Mouse (Mus musculus): ENCODE measurements around the gene Acot8. TPM values are rescaled to one million over a fixed set of nuclear protein-coding genes. Genes with fewer than 3 reads are reported as not detected.

Acot8 gene
- polyA plus RNA-seq, 1 experiment from 2014 or later, result 23.6 TPM

- Histone ChIP-seq H3K9ac (ENCODE audit: low read depth, low read length) (peak overlapping the region; percentile 21; the same call in 1 of the 2 replicates), H3K27me3 (replicated peaks; ENCODE audit: control insufficient read depth, insufficient read depth, low read length) (no peaks in the 10 kb centered on the region), H3K36me3 (ENCODE audit: control insufficient read depth, insufficient read depth, low read length) (peaks cover 39% of the 10 kb centered on the region), H3K27ac (ENCODE audit: low read depth, low read length) (peak overlapping the region; percentile 20; the same call in 1 of the 2 replicates), H3K4me1 (replicated peaks; ENCODE audit: control insufficient read depth, insufficient read depth, low read length) (peaks cover 34% of the 10 kb centered on the region), H3K4me2 (no peak overlapping the region), H3K4me3 (ENCODE audit: low read depth, low read length) (no peak overlapping the region), H3K9me3 (ENCODE audit: control insufficient read depth, low read length) (no peaks in the 10 kb centered on the region)
- ATAC-seq (replicated peaks; ENCODE audit: low FRiP score), result no peak
- WGBS, result 92% methylated on average over 4 of the region's 4 CpGs
- DNase-seq (ENCODE audit: low spot score), result no peak
Measured at GRCm38 (mm10) chr2:164761971-164762370, 42.7 kb downstream of the Acot8 start.

GRCm38 (mm10) chr2:164761502-164761901, 43.2 kb downstream of the Acot8 start:
- 81% methylated on average over 2 of the region's 2 CpGs for WGBS
- peaks cover 34% of the 10 kb centered on the region for H3K4me1 ChIP-seq (replicated peaks; ENCODE audit: control insufficient read depth, insufficient read depth, low read length)
- no peak overlapping the region for H3K4me3 ChIP-seq (ENCODE audit: low read depth, low read length)
- ATAC-seq (replicated peaks; ENCODE audit: low FRiP score) (peak; percentile 87), DNase-seq (ENCODE audit: low spot score) (no peak)
- H3K27me3 ChIP-seq (replicated peaks; ENCODE audit: control insufficient read depth, insufficient read depth, low read length), result no peaks in the 10 kb centered on the region
- H3K27ac ChIP-seq (ENCODE audit: low read depth, low read length), result peak overlapping the region; percentile 33; the same call in 1 of the 2 replicates
- H3K9ac ChIP-seq (ENCODE audit: low read depth, low read length), result peak overlapping the region; percentile 21; the same call in 1 of the 2 replicates
- H3K9me3 ChIP-seq (ENCODE audit: control insufficient read depth, low read length), result no peaks in the 10 kb centered on the region
- no peak overlapping the region for H3K4me2 ChIP-seq
- peaks cover 43% of the 10 kb centered on the region for H3K36me3 ChIP-seq (ENCODE audit: control insufficient read depth, insufficient read depth, low read length)

- DNase-seq (ENCODE audit: low spot score) (no peak), ATAC-seq (replicated peaks; ENCODE audit: low FRiP score) (peak; percentile 67)
- peaks cover 52% of the 10 kb centered on the region for H3K36me3 ChIP-seq (ENCODE audit: control insufficient read depth, insufficient read depth, low read length)
- H3K9ac ChIP-seq (ENCODE audit: low read depth, low read length), result no peak overlapping the region; the same call in 1 of the 2 replicates
- H3K4me1 ChIP-seq (replicated peaks; ENCODE audit: control insufficient read depth, insufficient read depth, low read length), result peaks cover 34% of the 10 kb centered on the region
- no peak overlapping the region for H3K4me3 ChIP-seq (ENCODE audit: low read depth, low read length)
- H3K4me2 ChIP-seq, result 0 out of 2 replicates have a peak overlapping the region, but pooled peaks have one; percentile 15
- H3K9me3 ChIP-seq (ENCODE audit: control insufficient read depth, low read length), result no peaks in the 10 kb centered on the region
- H3K27me3 ChIP-seq (replicated peaks; ENCODE audit: control insufficient read depth, insufficient read depth, low read length), result no peaks in the 10 kb centered on the region
- 55% methylated on average over 4 of the region's 4 CpGs for WGBS
- peak overlapping the region; percentile 33; the same call in 1 of the 2 replicates for H3K27ac ChIP-seq (ENCODE audit: low read depth, low read length)
Measured at GRCm38 (mm10) chr2:164760059-164760833, 44.4 kb downstream of the Acot8 start.

GRCm38 (mm10) chr2:164758692-164759091, 46.0 kb downstream of the Acot8 start:
- WGBS, result 62% methylated on average over 1 of the region's 1 CpGs
- no peaks in the 10 kb centered on the region for H3K9me3 ChIP-seq (ENCODE audit: control insufficient read depth, low read length)
- H3K27me3 ChIP-seq (replicated peaks; ENCODE audit: control insufficient read depth, insufficient read depth, low read length), result no peaks in the 10 kb centered on the region
- ATAC-seq (replicated peaks; ENCODE audit: low FRiP score) (peak; percentile 62), DNase-seq (ENCODE audit: low spot score) (no peak)
- H3K4me1 ChIP-seq (replicated peaks; ENCODE audit: control insufficient read depth, insufficient read depth, low read length), result peaks cover 34% of the 10 kb centered on the region
- no peak overlapping the region for H3K4me3 ChIP-seq (ENCODE audit: low read depth, low read length)
- 0 out of 2 replicates have a peak overlapping the region, but pooled peaks have one; percentile 10 for H3K9ac ChIP-seq (ENCODE audit: low read depth, low read length)
- H3K27ac ChIP-seq (ENCODE audit: low read depth, low read length), result peak overlapping the region; percentile 30; the same call in 1 of the 2 replicates
- H3K36me3 ChIP-seq (ENCODE audit: control insufficient read depth, insufficient read depth, low read length), result peaks cover 62% of the 10 kb centered on the region
- H3K4me2 ChIP-seq, result no peak overlapping the region

GRCm38 (mm10) chr2:164757841-164758240, 46.8 kb downstream of the Acot8 start:
- Histone ChIP-seq H3K27ac (ENCODE audit: low read depth, low read length) (peak overlapping the region; percentile 30; the same call in 1 of the 2 replicates), H3K4me1 (replicated peaks; ENCODE audit: control insufficient read depth, insufficient read depth, low read length) (peaks cover 34% of the 10 kb centered on the region), H3K9me3 (ENCODE audit: control insufficient read depth, low read length) (no peaks in the 10 kb centered on the region), H3K9ac (ENCODE audit: low read depth, low read length) (no peak overlapping the region), H3K4me2 (no peak overlapping the region), H3K4me3 (ENCODE audit: low read depth, low read length) (no peak overlapping the region), H3K27me3 (replicated peaks; ENCODE audit: control insufficient read depth, insufficient read depth, low read length) (no peaks in the 10 kb centered on the region), H3K36me3 (ENCODE audit: control insufficient read depth, insufficient read depth, low read length) (peaks cover 56% of the 10 kb centered on the region)
- ATAC-seq (replicated peaks; ENCODE audit: low FRiP score) (no peak), DNase-seq (ENCODE audit: low spot score) (no peak)
- 94% methylated on average over 11 of the region's 11 CpGs for WGBS

GRCm38 (mm10) chr2:164754800-164755199, 49.9 kb downstream of the Acot8 start:
- Histone ChIP-seq H3K9ac (ENCODE audit: low read depth, low read length) (no peak overlapping the region), H3K9me3 (ENCODE audit: control insufficient read depth, low read length) (no peaks in the 10 kb centered on the region), H3K4me1 (replicated peaks; ENCODE audit: control insufficient read depth, insufficient read depth, low read length) (peaks cover 12% of the 10 kb centered on the region), H3K27me3 (replicated peaks; ENCODE audit: control insufficient read depth, insufficient read depth, low read length) (no peaks in the 10 kb centered on the region), H3K36me3 (ENCODE audit: control insufficient read depth, insufficient read depth, low read length) (peaks cover 49% of the 10 kb centered on the region), H3K27ac (ENCODE audit: low read depth, low read length) (no peak overlapping the region), H3K4me3 (ENCODE audit: low read depth, low read length) (no peak overlapping the region), H3K4me2 (no peak overlapping the region)
- WGBS, result 89% methylated on average over 2 of the region's 2 CpGs
- ATAC-seq (replicated peaks; ENCODE audit: low FRiP score), result no peak
- no peak for DNase-seq (ENCODE audit: low spot score)

- Histone ChIP-seq H3K27me3 (replicated peaks; ENCODE audit: control insufficient read depth, insufficient read depth, low read length) (no peaks in the 10 kb centered on the region), H3K36me3 (ENCODE audit: control insufficient read depth, insufficient read depth, low read length) (peaks cover 46% of the 10 kb centered on the region), H3K27ac (ENCODE audit: low read depth, low read length) (no peak overlapping the region), H3K4me3 (ENCODE audit: low read depth, low read length) (no peak overlapping the region), H3K4me1 (replicated peaks; ENCODE audit: control insufficient read depth, insufficient read depth, low read length) (peaks cover 5% of the 10 kb centered on the region), H3K9me3 (ENCODE audit: control insufficient read depth, low read length) (no peaks in the 10 kb centered on the region), H3K4me2 (no peak overlapping the region), H3K9ac (ENCODE audit: low read depth, low read length) (no peak overlapping the region)
- WGBS, result 74% methylated on average over 11 of the region's 11 CpGs
- no peak for DNase-seq (ENCODE audit: low spot score)
- no peak for ATAC-seq (replicated peaks; ENCODE audit: low FRiP score)
Measured at GRCm38 (mm10) chr2:164754105-164754504, 50.6 kb downstream of the Acot8 start.

- H3K4me2 ChIP-seq, result no peak overlapping the region
- H3K27ac ChIP-seq (ENCODE audit: low read depth, low read length), result no peak overlapping the region
- H3K36me3 ChIP-seq (ENCODE audit: control insufficient read depth, insufficient read depth, low read length), result peaks cover 48% of the 10 kb centered on the region
- DNase-seq (ENCODE audit: low spot score), result no peak
- no peak for ATAC-seq (replicated peaks; ENCODE audit: low FRiP score)
- H3K4me3 ChIP-seq (ENCODE audit: low read depth, low read length), result no peak overlapping the region
- no peak overlapping the region for H3K9ac ChIP-seq (ENCODE audit: low read depth, low read length)
- WGBS, result 92% methylated on average over 2 of the region's 2 CpGs
- H3K9me3 ChIP-seq (ENCODE audit: control insufficient read depth, low read length), result no peaks in the 10 kb centered on the region
- no peaks in the 10 kb centered on the region; the same call in 1 of the 2 replicates for H3K4me1 ChIP-seq (replicated peaks; ENCODE audit: control insufficient read depth, insufficient read depth, low read length)
- H3K27me3 ChIP-seq (replicated peaks; ENCODE audit: control insufficient read depth, insufficient read depth, low read length), result no peaks in the 10 kb centered on the region
Measured at GRCm38 (mm10) chr2:164752454-164752853, 52.2 kb downstream of the Acot8 start.

- Histone ChIP-seq H3K27me3 (replicated peaks; ENCODE audit: control insufficient read depth, insufficient read depth, low read length) (no peaks in the 10 kb centered on the region), H3K4me1 (replicated peaks; ENCODE audit: control insufficient read depth, insufficient read depth, low read length) (peaks cover 7% of the 10 kb centered on the region; the same call in 1 of the 2 replicates), H3K4me3 (ENCODE audit: low read depth, low read length) (no peak overlapping the region), H3K9me3 (ENCODE audit: control insufficient read depth, low read length) (no peaks in the 10 kb centered on the region), H3K36me3 (ENCODE audit: control insufficient read depth, insufficient read depth, low read length) (peaks cover 17% of the 10 kb centered on the region), H3K27ac (ENCODE audit: low read depth, low read length) (no peak overlapping the region), H3K9ac (ENCODE audit: low read depth, low read length) (no peak overlapping the region), H3K4me2 (no peak overlapping the region)
- DNase-seq (ENCODE audit: low spot score) (no peak), ATAC-seq (replicated peaks; ENCODE audit: low FRiP score) (no peak)
- 89% methylated on average over 6 of the region's 6 CpGs for WGBS
Measured at GRCm38 (mm10) chr2:164748991-164749390, 55.7 kb downstream of the Acot8 start.
